38 mouse cellular contexts compared by ENCODE assay signal in genomic region chr11:53435504-53435903, GRCm38 (mm10). TPM values are rescaled to one million over a fixed set of nuclear protein-coding genes. Genes with fewer than 3 reads are reported as not detected.
"Had no signal": no experiment of that assay in that cellular context is flagged by ENCODE, and none has a peak within 500 bp of the region (broad histone marks: within the 10 kb centered on the region; RNA-seq: fewer than 3 reads in every experiment).

No protein-coding gene starts in this region.

- H3K27me3 ChIP-seq: embryonic facial prominence, embryonic 12.5 days; embryonic facial prominence, embryonic 13.5 days; embryonic facial prominence, embryonic 15.5 days; forebrain, embryonic 13.5 days; forebrain, embryonic 15.5 days had no signal

- H3K36me3 ChIP-seq: embryonic facial prominence, embryonic 10.5 days; embryonic facial prominence, embryonic 12.5 days; embryonic facial prominence, embryonic 13.5 days; forebrain, embryonic 10.5 days; forebrain, embryonic 12.5 days; forebrain, embryonic 15.5 days; heart, embryonic 10.5 days had no signal

- H3K4me1 ChIP-seq: embryonic facial prominence, embryonic 12.5 days had no signal

- H3K9me3 ChIP-seq: embryonic facial prominence, embryonic 10.5 days; embryonic facial prominence, embryonic 12.5 days; embryonic facial prominence, embryonic 13.5 days; embryonic facial prominence, embryonic 15.5 days; forebrain, embryonic 10.5 days; forebrain, embryonic 12.5 days; forebrain, embryonic 13.5 days; forebrain, embryonic 15.5 days; heart, embryonic 10.5 days had no signal

- H3K27ac ChIP-seq: embryonic facial prominence, embryonic 10.5 days; embryonic facial prominence, embryonic 12.5 days; embryonic facial prominence, embryonic 13.5 days; embryonic facial prominence, embryonic 15.5 days; forebrain, embryonic 10.5 days; forebrain, embryonic 12.5 days; forebrain, embryonic 13.5 days; forebrain, embryonic 15.5 days; gastrocnemius, adult 2 months; heart, adult 2 months; heart, embryonic 10.5 days had no signal

- DNase-seq: cerebellum, adult 9-11 months; cerebellum, postnatal 10 days; cerebellum, postnatal 14 days; cerebellum, postnatal 25 days; cerebellum, postnatal 36 days; embryo, embryonic 11 days; forebrain, postnatal 0 days; gastrocnemius, adult 2 months; gastrocnemius, postnatal 10 days; gastrocnemius, postnatal 14 days; gastrocnemius, postnatal 25 days; gastrocnemius, postnatal 36 days; heart, adult 18-20 months; heart, adult 2 months had no signal

- ATAC-seq: forebrain, embryonic 13.5 days; forebrain, embryonic 14.5 days; forebrain, embryonic 15.5 days; forebrain, embryonic 16.5 days; forebrain, postnatal 0 days had no signal

- H3K9ac ChIP-seq: embryonic facial prominence, embryonic 12.5 days; embryonic facial prominence, embryonic 13.5 days; embryonic facial prominence, embryonic 15.5 days; forebrain, embryonic 12.5 days; forebrain, embryonic 13.5 days; forebrain, embryonic 15.5 days; forebrain, postnatal 0 days had no signal

- H3K4me3 ChIP-seq: embryonic facial prominence, embryonic 10.5 days; embryonic facial prominence, embryonic 12.5 days; embryonic facial prominence, embryonic 13.5 days; embryonic facial prominence, embryonic 15.5 days; erythroblast, embryonic 14.5 days; forebrain, embryonic 10.5 days; forebrain, embryonic 12.5 days; forebrain, embryonic 13.5 days; forebrain, embryonic 15.5 days; gastrocnemius, adult 2 months; heart, adult 2 months; heart, embryonic 10.5 days had no signal

- H3K4me2 ChIP-seq: embryonic facial prominence, embryonic 12.5 days; embryonic facial prominence, embryonic 13.5 days; embryonic facial prominence, embryonic 15.5 days; forebrain, embryonic 12.5 days; forebrain, embryonic 13.5 days; forebrain, embryonic 15.5 days; heart, embryonic 11.5 days had no signal

RNA-seq across cellular contexts. Expression of gene Gdf9, which starts 4.7 kb away (rescaled TPM):
- polyA plus RNA-seq: erythroblast, embryonic 14.5 days had no signal

RNA-seq across cellular contexts. Expression of gene Leap2, which starts 12.5 kb away (rescaled TPM):
- total RNA-seq: common myeloid progenitor, adult 5-6 weeks; forebrain, postnatal 0 days; gastrocnemius, adult 18-20 months; gastrocnemius, adult 2 months; gastrocnemius, adult 8-10 months; gastrocnemius, postnatal 10 days; gastrocnemius, postnatal 14 days; gastrocnemius, postnatal 25 days; gastrocnemius, postnatal 36 days; gastrocnemius, postnatal 4 days; granulocyte monocyte progenitor cell, adult 5-6 weeks; heart, adult 18-20 months; heart, adult 2 months had no signal
- polyA plus RNA-seq: cortical plate, adult 2 months; embryonic facial prominence, embryonic 10.5 days; embryonic facial prominence, embryonic 11.5 days; embryonic facial prominence, embryonic 13.5 days; embryonic facial prominence, embryonic 14.5 days; embryonic facial prominence, embryonic 15.5 days; erythroblast, embryonic 14.5 days; forebrain, embryonic 10.5 days; forebrain, embryonic 11.5 days; forebrain, embryonic 12.5 days; forebrain, embryonic 13.5 days; forebrain, embryonic 14.5 days; forebrain, embryonic 15.5 days; forebrain, embryonic 16.5 days; forebrain, postnatal 0 days; frontal cortex, adult 2 months; gonadal fat pad, adult 2 months; heart, adult 2 months; heart, embryonic 11.5 days had no signal

RNA-seq across cellular contexts. Expression of gene Gm10447, which starts 21.4 kb away (rescaled TPM):
- total RNA-seq: common myeloid progenitor, adult 5-6 weeks; forebrain, postnatal 0 days; gastrocnemius, adult 18-20 months; gastrocnemius, adult 2 months; gastrocnemius, postnatal 10 days; gastrocnemius, postnatal 14 days; gastrocnemius, postnatal 25 days; gastrocnemius, postnatal 36 days; gastrocnemius, postnatal 4 days; granulocyte monocyte progenitor cell, adult 5-6 weeks; heart, adult 18-20 months; heart, adult 2 months had no signal
- polyA plus RNA-seq: embryonic facial prominence, embryonic 11.5 days; embryonic facial prominence, embryonic 14.5 days; erythroblast, embryonic 14.5 days; forebrain, embryonic 10.5 days; forebrain, embryonic 11.5 days; forebrain, embryonic 13.5 days; forebrain, embryonic 14.5 days; forebrain, embryonic 15.5 days; forebrain, embryonic 16.5 days; forebrain, postnatal 0 days; heart, adult 2 months; heart, embryonic 11.5 days had no signal

RNA-seq across cellular contexts. Expression of gene Shroom1, which starts 21.5 kb away (rescaled TPM):
- total RNA-seq: common myeloid progenitor, adult 5-6 weeks; granulocyte monocyte progenitor cell, adult 5-6 weeks had no signal
- polyA plus RNA-seq: erythroblast, embryonic 14.5 days had no signal
